Mouse (Mus musculus) CH12.LX (cell line): ENCODE measurements at regions not wholly inside any gene's neighbourhood (a gene's known extent, or its start where the extent isn't known, plus 50 kb on each side); places are given as distances from the start of the nearest gene placed in this dataset.

Source experiments
- DNase-seq: peaks from one replicate; pipeline ENCODE4 v3.0.0-alpha.2; 2013; ENCODE audit errors: extremely low read depth
- H3K27ac ChIP-seq: 2 replicates; pipeline ENCODE4 v1.5.1; 2012; ENCODE audit warnings: low read depth, mild to moderate bottlenecking, control low read depth, moderate library complexity; ENCODE audit not compliant: insufficient read depth
- H3K27me3 ChIP-seq: replicated peaks from 2 replicates; pipeline ENCODE3; 2012; ENCODE audit warnings: inconsistent platforms
- H3K36me3 ChIP-seq, 2 experiments: replicated peaks in 1 of 2; 2 replicates each; pipeline versions ENCODE3 to v1.6.1; 2012; ENCODE audit warnings: inconsistent platforms in 1 of 2, low read length in 1 of 2, mild to moderate bottlenecking in 1 of 2, mixed read lengths in 1 of 2, moderate library complexity in 1 of 2; ENCODE audit not compliant: control insufficient read depth in 1 of 2, insufficient read depth in 1 of 2
- H3K4me1 ChIP-seq, 2 experiments: 2 replicates each; pipeline ENCODE4 v1.6.1; 2012; ENCODE audit warnings: inconsistent platforms in 1 of 2, moderate library complexity in 1 of 2; ENCODE audit not compliant: insufficient read depth in 2 of 2, control insufficient read depth in 1 of 2
- H3K4me2 ChIP-seq: 2 replicates; pipeline ENCODE4 v1.6.1; 2012; ENCODE audit warnings: low read depth, mild to moderate bottlenecking, control low read depth; ENCODE audit not compliant: poor library complexity, insufficient read depth, severe bottlenecking
- H3K4me3 ChIP-seq, 3 experiments: fragments of 150-350 bp in 1 of 3; sonication (generic) in 1 of 3; replicated peaks in 1 of 3; 2 replicates each; pipeline versions ENCODE3 to v1.5.1; 2011 to 2012; ENCODE audit warnings: low read depth in 2 of 3, low read length in 2 of 3, mild to moderate bottlenecking in 2 of 3, moderate library complexity in 2 of 3, control low read depth in 1 of 3, improper control_type of control experiment in 1 of 3, inconsistent platforms in 1 of 3, mixed read lengths in 1 of 3; ENCODE audit not compliant: poor library complexity in 1 of 3
- H3K79me2 ChIP-seq: replicated peaks from 2 replicates; pipeline ENCODE4 v1.6.1; 2012; ENCODE audit warnings: mild to moderate bottlenecking, moderate library complexity; ENCODE audit not compliant: control insufficient read depth, poor library complexity, insufficient read depth, severe bottlenecking; ENCODE audit errors: extremely low read depth
- H3K9ac ChIP-seq: 2 replicates; pipeline ENCODE4 v1.6.1; 2012; ENCODE audit warnings: low read depth, mild to moderate bottlenecking, control low read depth, moderate library complexity; ENCODE audit not compliant: insufficient read depth
- H3K9me3 ChIP-seq: replicated peaks from 2 replicates; pipeline ENCODE3; 2012; ENCODE audit warnings: low read length, inconsistent platforms, mixed read lengths
- BHLHE40 ChIP-seq: IDR thresholded peaks from 2 replicates; pipeline ENCODE4 v1.6.1; 2011; ENCODE audit warnings: mild to moderate bottlenecking, low read depth, low read length, improper control_type of control experiment
- CTCF ChIP-seq, 2 experiments: IDR thresholded peaks in 1 of 2; conservative IDR thresholded peaks in 1 of 2; 2 replicates each; pipeline ENCODE4 v1.5.1; 2011 to 2012; ENCODE audit warnings: low read depth in 2 of 2, low read length in 2 of 2, improper control_type of control experiment in 1 of 2, inconsistent platforms in 1 of 2, mild to moderate bottlenecking in 1 of 2, moderate library complexity in 1 of 2
- JUND ChIP-seq: conservative IDR thresholded peaks from 2 replicates; pipeline ENCODE4 v1.6.1; 2011; ENCODE audit warnings: low read depth, low read length, improper control_type of control experiment
- KAT2A ChIP-seq: IDR thresholded peaks from 2 replicates; pipeline ENCODE4 v1.6.1; 2012; ENCODE audit warnings: low read length, improper control_type of control experiment, inconsistent platforms; ENCODE audit not compliant: insufficient replicate concordance
- MXI1 ChIP-seq: IDR thresholded peaks from 2 replicates; pipeline ENCODE4 v1.6.1; 2011; ENCODE audit warnings: mild to moderate bottlenecking, low read depth, low read length, improper control_type of control experiment
- POLR2A ChIP-seq: IDR thresholded peaks from 2 replicates; pipeline ENCODE4 v1.6.1; 2011; ENCODE audit warnings: low read depth, mild to moderate bottlenecking, improper control_type of control experiment, low read length
- SMC3 ChIP-seq: IDR thresholded peaks from 2 replicates; pipeline ENCODE4 v1.6.1; 2011; ENCODE audit warnings: low read depth, low read length, improper control_type of control experiment
- ZMIZ1 ChIP-seq: IDR thresholded peaks from 2 replicates; pipeline ENCODE4 v1.6.1; 2012; ENCODE audit warnings: low read depth, mild to moderate bottlenecking, inconsistent platforms, low read length, improper control_type of control experiment
- dilution Hi-C: fragments of 300-500 bp; cut with MboI; formaldehyde crosslinking; loops from 2 replicates; pipeline ENCODE4 v1.14.3; 2020; ENCODE audit warnings: low sequenced_read_pairs; ENCODE audit not compliant: extremely low pct_unique_long_range_greater_than_20kb, extremely low pct_ligation_motif_present
- in situ Hi-C: fragments of 300-500 bp; cut with MboI; formaldehyde crosslinking; loops from 3 replicates; pipeline ENCODE4 v1.14.3; 2019; ENCODE audit warnings: low sequenced_read_pairs, low pct_ligation_motif_present, low pct_unique_long_range_greater_than_20kb, mixed read lengths

- H3K4me3 ChIP-seq: no peak overlapping the region
- H3K27ac ChIP-seq: no peak overlapping the region
- H3K27me3 ChIP-seq: no peaks in the 10 kb centered on the region
- dilution Hi-C loops: no loop called here
- no peak overlapping the region for H3K4me2 ChIP-seq
- no peaks in the 10 kb centered on the region for H3K9me3 ChIP-seq
- no peak overlapping the region for H3K9ac ChIP-seq
- no peak for DNase-seq
- no peaks in the 10 kb centered on the region for H3K79me2 ChIP-seq
- TF ChIP-seq BHLHE40: no peak
- TF ChIP-seq JUND: no peak
- no peak for TF ChIP-seq CTCF (conservative IDR thresholded peaks at IDR 0.05 in 1 of 2, IDR thresholded peaks at IDR 0.05 in 1 of 2; ENCODE audit: low read depth in 2 of 2, low read length in 2 of 2)
- TF ChIP-seq MXI1: no peak
- no peak for TF ChIP-seq ZMIZ1
- TF ChIP-seq POLR2A: no peak
- TF ChIP-seq KAT2A: no peak
- no peak for TF ChIP-seq SMC3
- no peaks in the 10 kb centered on the region for H3K36me3 ChIP-seq
- peaks cover 3 to 33% of the 10 kb centered on the region in 2 experiments; a peak in 3 of 4 replicates for H3K4me1 ChIP-seq
- in situ Hi-C loops: no loop called here
These were observed 50.6 kb upstream of the Med13l start for GRCm38 (mm10) chr5:118509871-118510270.
